Mouse (Mus musculus) duodenum, adult 2 months (tissue): ENCODE data around the gene Tmprss15. TPM values are rescaled to one million over a fixed set of nuclear protein-coding genes. Genes with fewer than 3 reads are reported as not detected.

Experiments used
- polyA plus RNA-seq: library from polyadenylated mRNA; depleted of rRNA; stranded (reverse); fragments of >200 nt; gene quantifications from 2 replicates; pipeline ENCODE4 v1.2.3, GENCODE M21; 2012; ENCODE audit warnings: low replicate concordance; rRNA removed

Gene Tmprss15
- 0.18 and 1.5 TPM in 2 replicates for polyA plus RNA-seq

GRCm38 (mm10) chr16:79090997-79091396, at the start of gene Tmprss15:
Gene Tmprss15 (minus strand): TSS chr16:79091097.

GRCm38 (mm10) chr16:78930382-78931286, 160.3 kb downstream of the Tmprss15 start, which contains the start of gene Chodl:
Gene Chodl (plus strand): TSS chr16:78930948.

Other genes with a start within 250 kb of the Tmprss15 start
- gene Chodl, start 160.1 kb downstream of the Tmprss15 start, polyA plus RNA-seq, result 0.20 and 0.48 TPM in 2 replicates